Mouse (Mus musculus): Measurements from ENCODE around the gene Ccr6.

DNA sequence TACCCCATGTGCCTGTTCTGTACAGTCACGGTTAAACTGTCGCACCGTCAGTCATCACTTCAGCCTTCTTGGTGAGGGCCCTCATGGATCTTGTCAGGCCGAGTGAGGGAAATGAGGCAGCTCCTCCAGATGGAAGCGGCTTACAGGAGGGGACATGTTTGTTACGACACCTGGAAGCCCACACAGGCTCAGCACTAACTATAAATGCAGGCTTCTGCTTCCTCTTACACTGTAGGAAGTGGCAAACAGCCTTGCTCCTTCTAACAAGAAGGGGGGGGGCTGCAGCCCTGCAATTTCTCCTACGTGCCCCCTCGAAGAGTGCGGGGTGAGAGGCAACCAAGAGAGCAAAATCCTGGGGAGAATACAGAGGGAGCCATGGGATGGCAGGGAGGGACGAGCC lies 25.2 kb upstream of the Ccr6 start:
- TF ChIP-seq CTCF (IDR thresholded peaks at IDR 0.05; ENCODE audit: low read depth) (no peak), EP300 (optimal IDR thresholded peaks at IDR 0.05) (no peak)
